Mouse (Mus musculus): ENCODE measurements around the gene Parva. TPM values are rescaled to one million over a fixed set of nuclear protein-coding genes. Genes with fewer than 3 reads are reported as not detected.
A peak's percentile ranks its signal among the peaks of the same experiment; 100 is the strongest.

Gene Parva
- total RNA-seq, 2 experiments from 2014 or later = 25.6 to 26.8 TPM

DNA sequence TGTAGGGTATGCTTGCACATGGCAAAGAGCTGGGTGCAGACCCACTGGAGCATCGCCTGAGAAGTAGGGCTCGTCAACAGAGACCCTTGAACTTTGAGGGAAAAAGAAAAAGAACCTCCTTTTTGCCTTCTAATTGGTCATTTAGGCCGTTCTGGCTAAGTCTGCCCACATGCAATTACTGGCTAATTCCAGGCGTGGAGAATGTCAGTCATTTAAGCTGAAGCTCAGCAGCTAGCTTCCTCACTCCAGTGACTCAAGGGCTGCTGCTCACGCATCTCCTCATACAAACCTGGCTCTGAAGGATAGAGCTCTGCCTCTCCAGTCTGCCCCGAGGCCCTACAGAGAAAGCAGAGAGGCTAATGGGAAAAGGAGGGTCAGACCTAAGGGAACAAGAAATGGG lies 162.2 kb downstream of the Parva start:
- DNase-seq = no peak
- intact Hi-C loops (cut with DNase I) = no loop called here

GRCm38 (mm10) chr7:112593586-112593985 lies 166.3 kb downstream of the Parva start:
- intact Hi-C loops (cut with DNase I) = no loop called here
- no peak for DNase-seq

GRCm38 (mm10) chr7:112595226-112595850 lies 168.0 kb downstream of the Parva start:
- DNase-seq = no peak
- intact Hi-C loops (cut with DNase I) = no loop called here

DNA sequence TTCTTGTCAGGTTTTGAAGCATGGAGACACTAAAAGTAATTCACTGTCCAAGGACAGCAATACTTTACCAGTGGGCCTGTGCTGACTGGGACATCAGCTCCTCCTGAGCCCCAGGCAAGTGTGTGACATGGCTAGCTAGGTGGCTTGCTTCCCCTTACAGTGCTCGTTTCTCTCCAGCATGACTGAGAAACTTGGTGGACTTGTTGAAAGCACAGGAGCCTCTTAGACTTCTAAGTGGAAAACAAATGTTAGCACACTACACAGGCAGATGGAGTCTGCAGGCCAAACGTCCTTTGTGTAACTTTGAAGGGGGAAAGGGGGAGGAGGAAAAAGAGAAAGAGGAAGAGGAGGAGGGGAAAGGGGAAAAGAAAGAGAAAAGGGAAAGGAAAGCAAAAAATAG lies 172.3 kb downstream of the Parva start:
- intact Hi-C loops (cut with DNase I) = no loop called here
- DNase-seq = no peak

DNA sequence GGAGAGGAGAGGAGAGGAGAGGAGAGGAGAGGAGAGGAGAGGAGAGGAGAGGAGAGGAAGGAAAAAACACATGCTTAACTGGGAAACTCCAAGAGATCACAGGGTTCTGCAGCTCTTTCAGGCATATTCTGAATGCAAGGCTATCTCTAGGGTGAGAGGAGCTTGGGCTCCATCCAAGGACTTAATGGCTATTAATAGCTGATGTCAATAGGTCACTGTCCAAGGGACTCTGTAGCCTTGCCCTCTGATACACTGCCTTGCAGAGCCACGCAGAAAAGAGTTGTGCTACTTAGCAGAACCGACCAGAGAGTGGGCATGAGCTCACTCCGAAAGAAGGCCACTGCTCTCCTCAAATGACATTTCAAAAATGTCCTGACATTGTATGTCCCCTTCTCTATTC lies 172.9 kb downstream of the Parva start:
- DNase-seq = no peak
- intact Hi-C loops (cut with DNase I) = no loop called here

- intact Hi-C loops (cut with DNase I) = no loop called here
- DNase-seq = no peak
Measured at GRCm38 (mm10) chr7:112602966-112603365, 175.7 kb downstream of the Parva start.

GRCm38 (mm10) chr7:112603496-112604170 lies 176.3 kb downstream of the Parva start:
- peak; percentile 34 for DNase-seq
- intact Hi-C loops (cut with DNase I) = no loop called here

GRCm38 (mm10) chr7:112604209-112604608 lies 176.9 kb downstream of the Parva start:
- DNase-seq = peak; percentile 65

DNA sequence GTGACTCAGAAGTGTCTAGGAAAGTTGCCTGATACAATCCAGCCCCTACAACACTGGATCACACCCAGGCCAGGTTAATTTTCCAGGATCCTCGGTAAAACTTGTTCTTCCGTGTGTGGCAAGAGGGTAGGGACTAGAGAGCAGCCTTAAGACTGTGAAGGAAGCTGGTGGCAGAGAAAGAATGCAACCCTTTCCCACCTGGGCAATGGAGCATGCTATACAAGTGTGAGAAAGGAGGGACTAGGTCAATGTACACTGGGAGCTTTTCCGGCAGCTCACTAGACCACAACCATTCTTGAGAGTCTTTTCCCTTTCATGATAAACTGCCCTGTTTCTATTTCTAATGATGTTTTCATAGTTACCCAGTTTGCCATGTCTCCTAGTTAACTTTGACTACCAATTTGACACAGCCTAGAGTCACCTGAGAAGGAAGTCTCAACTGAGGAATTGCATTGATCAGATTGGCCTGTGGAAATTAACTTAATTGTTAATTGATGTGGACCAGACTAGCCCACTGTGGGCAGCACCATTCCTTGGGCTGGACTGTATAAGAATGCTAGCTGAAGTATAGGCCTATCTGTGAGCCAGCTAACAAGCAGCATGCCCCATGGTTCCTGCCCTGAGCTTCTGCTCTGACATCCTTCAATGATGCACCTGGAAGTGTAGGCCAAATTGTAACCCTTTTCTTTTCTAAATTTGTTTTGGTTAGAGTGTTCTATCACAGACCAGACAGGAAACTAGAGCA lies 186.9 kb downstream of the Parva start:
- intact Hi-C loops (cut with DNase I) = no loop called here
- no peak for DNase-seq

More at GRCm38 (mm10) chr7:112604209-112604608, 176.9 kb downstream of the Parva start:
- intact Hi-C loops (cut with DNase I) = no loop called here

GRCm38 (mm10) chr7:112614791-112615668 lies 187.7 kb downstream of the Parva start:
- peak; percentile 25 for DNase-seq
- intact Hi-C loops (cut with DNase I) = no loop called here

DNA sequence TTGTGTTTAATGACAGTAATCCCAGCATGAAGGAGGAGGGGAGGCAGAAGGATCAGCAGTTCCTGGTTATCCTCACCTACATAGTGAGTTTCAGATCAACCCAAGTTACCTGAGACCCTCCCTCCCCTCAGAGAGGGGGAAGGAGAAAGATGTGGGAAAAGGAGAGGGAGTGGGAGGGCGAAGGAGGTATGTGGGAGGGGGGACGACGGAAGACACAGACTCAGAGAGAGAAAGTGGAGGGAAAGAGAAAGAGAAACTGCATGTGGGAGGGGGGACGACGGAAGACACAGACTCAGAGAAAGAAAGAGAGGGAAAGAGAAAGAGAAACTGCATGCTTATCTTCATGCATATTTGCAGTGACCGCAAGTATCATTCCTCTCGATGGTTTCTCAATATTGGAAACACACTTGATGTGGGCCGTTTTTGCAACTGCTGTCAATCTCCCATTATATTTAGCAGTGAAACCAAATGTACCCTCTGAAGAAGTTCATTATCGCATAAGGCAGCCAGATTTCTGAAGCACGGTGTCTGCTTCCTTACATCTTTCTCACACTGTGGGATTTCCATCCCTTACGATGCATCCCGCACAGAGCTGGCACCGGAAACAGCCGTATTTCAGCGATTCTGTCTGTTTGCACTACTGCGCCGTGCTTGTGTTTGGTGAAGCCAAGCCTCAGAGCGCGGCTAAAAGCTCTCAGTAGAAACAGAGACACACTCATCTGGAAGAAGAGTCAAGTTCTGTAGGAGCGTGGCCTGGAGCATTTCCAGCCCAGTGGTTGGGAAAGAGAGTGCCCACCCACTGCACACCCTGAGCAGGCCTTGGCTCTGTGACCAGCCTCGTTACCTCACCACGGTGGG lies 193.2 kb downstream of the Parva start:
- intact Hi-C loops (cut with DNase I) = no loop called here

DNA sequence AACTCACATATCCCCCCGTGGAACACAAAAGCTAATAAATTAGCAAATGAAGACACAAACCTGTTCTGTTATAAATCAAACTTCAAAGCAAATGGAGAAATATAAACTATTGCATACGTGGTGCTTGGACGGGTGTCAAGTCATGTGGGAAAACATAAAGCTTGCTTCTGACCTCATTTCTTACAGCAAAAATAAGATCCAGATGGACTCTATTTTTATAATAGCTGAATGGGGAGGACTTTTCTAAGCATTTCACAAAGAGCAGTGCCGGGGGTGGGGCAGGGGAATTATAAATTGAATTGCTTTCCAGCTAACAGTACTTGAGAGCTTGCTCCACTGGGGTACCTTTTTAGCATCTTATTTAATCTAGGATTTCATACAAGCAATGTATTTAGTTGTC lies 200.2 kb downstream of the Parva start:
- no peak for DNase-seq
- intact Hi-C loops (cut with DNase I) = no loop called here

More for the DNA sequence above, 193.2 kb downstream of the Parva start:
- peak; percentile 29 for DNase-seq

- intact Hi-C loops (cut with DNase I) = no loop called here
- DNase-seq = no peak
Measured at GRCm38 (mm10) chr7:112634505-112635213, 207.4 kb downstream of the Parva start.

DNA sequence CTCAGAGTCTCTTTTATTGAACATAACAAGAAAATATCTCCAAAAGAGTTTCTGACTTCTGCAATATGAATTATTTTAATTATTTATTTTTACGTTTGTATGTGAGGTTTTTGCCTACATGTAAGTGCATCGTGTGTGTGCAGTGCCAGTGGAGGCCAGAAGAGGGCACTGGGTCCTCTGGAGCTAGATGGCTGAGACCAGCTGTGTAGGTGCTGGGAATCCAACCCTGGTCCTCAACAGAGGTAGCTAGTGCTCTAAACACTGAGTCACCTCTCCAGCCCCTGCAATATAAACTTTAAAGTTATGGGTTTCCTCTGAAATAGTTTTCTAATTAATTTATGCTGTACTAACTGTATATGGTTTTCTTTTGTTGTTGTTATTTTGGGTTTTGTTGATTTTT lies 208.6 kb downstream of the Parva start:
- DNase-seq = no peak
- intact Hi-C loops (cut with DNase I) = no loop called here

Other genes starting within 250 kb of the Parva start
- 100 to 1,000 TPM; 109 to 114 TPM for gene Mical2, start 201.6 kb upstream of the Parva start, total RNA-seq (2021)

All from left cerebral cortex, postnatal 4 days (tissue).